Comparison of ENCODE assay signal across 17 mouse cellular contexts in the genomic region with DNA sequence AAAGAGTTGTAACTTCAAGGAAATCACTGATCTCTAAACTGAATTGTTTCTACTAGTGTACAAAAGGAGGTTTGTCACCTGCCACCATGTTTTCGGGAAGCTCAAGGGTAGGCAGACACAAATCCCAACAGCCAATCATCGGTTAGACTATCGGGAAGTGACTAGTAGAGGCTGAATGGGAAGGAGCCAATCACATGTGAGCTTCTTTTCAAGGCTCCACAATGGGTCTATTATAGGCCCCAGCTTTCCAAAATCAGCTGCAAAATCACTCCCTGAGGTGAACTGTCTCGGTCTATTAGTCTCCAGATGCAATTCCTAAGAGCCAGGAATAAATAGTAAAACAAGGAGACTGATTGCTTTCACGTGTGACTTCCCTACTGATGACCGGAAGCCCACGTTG.
DNase-seq lines count a peak whose midpoint lies in the region; ATAC-seq and TF ChIP-seq lines count a peak whose summit lies in the region.
"Had no signal": no experiment of that assay in that cellular context is flagged by ENCODE, and none has a peak within 500 bp of the region (broad histone marks: within the 10 kb centered on the region; RNA-seq: fewer than 3 reads in every experiment).

No protein-coding gene starts in this region.

- intact Hi-C loops in left cerebral cortex, adult 2 months (cut with DNase I) = no loop called here

- no peak for ATAC-seq in hindbrain, embryonic 14.5 days (ENCODE audit: low FRiP score)
- no peak for ATAC-seq in hindbrain, embryonic 12.5 days (ENCODE audit: low FRiP score)
- no peak for ATAC-seq in embryonic facial prominence, embryonic 14.5 days (ENCODE audit: low read depth)
- peak; percentile 73; the same call in 1 of the 2 replicates for ATAC-seq in neural tube, embryonic 13.5 days (ENCODE audit: low read depth)

- 54% methylated on average over 7 of the region's 7 CpGs for WGBS in hindbrain, embryonic 14.5 days
- WGBS in hindbrain, embryonic 12.5 days = 46% methylated on average over 7 of the region's 7 CpGs
- 44% methylated on average over 7 of the region's 7 CpGs for WGBS in embryonic facial prominence, embryonic 14.5 days
- 33% methylated on average over 7 of the region's 7 CpGs for WGBS in neural tube, embryonic 13.5 days

- no peaks in the 10 kb centered on the region for H3K36me3 ChIP-seq in hindbrain, embryonic 14.5 days (replicated peaks; ENCODE audit: control insufficient read depth, insufficient read depth)
- H3K36me3 ChIP-seq in hindbrain, embryonic 12.5 days = no peaks in the 10 kb centered on the region
- H3K36me3 ChIP-seq in embryonic facial prominence, embryonic 14.5 days (ENCODE audit: control insufficient read depth, insufficient read depth, low read length) = no peaks in the 10 kb centered on the region
- H3K36me3 ChIP-seq in neural tube, embryonic 13.5 days = no peaks in the 10 kb centered on the region
- H3K36me3 ChIP-seq: liver, embryonic 15.5 days had no signal

- no peaks in the 10 kb centered on the region for H3K9me3 ChIP-seq in hindbrain, embryonic 14.5 days (ENCODE audit: control insufficient read depth, low read length)
- no peaks in the 10 kb centered on the region for H3K9me3 ChIP-seq in hindbrain, embryonic 12.5 days (replicated peaks)
- H3K9me3 ChIP-seq in embryonic facial prominence, embryonic 14.5 days (ENCODE audit: control insufficient read depth, low read length) = no peaks in the 10 kb centered on the region
- H3K9me3 ChIP-seq in neural tube, embryonic 13.5 days = no peaks in the 10 kb centered on the region
- H3K9me3 ChIP-seq: liver, embryonic 15.5 days had no signal

- H3K4me2 ChIP-seq in hindbrain, embryonic 14.5 days (replicated peaks) = peak overlapping the region; percentile 17; the same call in 1 of the 2 replicates
- H3K4me2 ChIP-seq in hindbrain, embryonic 12.5 days (replicated peaks) = no peak overlapping the region
- H3K4me2 ChIP-seq in embryonic facial prominence, embryonic 14.5 days (ENCODE audit: low read depth, low read length) = peak overlapping the region; percentile 32
- H3K4me2 ChIP-seq in neural tube, embryonic 13.5 days = peak overlapping the region; percentile 45
- H3K4me2 ChIP-seq: liver, embryonic 15.5 days; midbrain, embryonic 11.5 days had no signal

- H3K4me1 ChIP-seq in hindbrain, embryonic 14.5 days (replicated peaks; ENCODE audit: control insufficient read depth, insufficient read depth, low read length) = peaks cover 23% of the 10 kb centered on the region; the same call in 1 of the 2 replicates
- peaks cover 41% of the 10 kb centered on the region for H3K4me1 ChIP-seq in hindbrain, embryonic 12.5 days
- H3K4me1 ChIP-seq in embryonic facial prominence, embryonic 14.5 days (ENCODE audit: control insufficient read depth, insufficient read depth, low read length) = peaks cover 4% of the 10 kb centered on the region; the same call in 1 of the 2 replicates
- peaks cover 50% of the 10 kb centered on the region for H3K4me1 ChIP-seq in neural tube, embryonic 13.5 days (replicated peaks)
- H3K4me1 ChIP-seq: liver, embryonic 15.5 days had no signal

- TF ChIP-seq CTCF in left cerebral cortex, adult 2 months (IDR thresholded peaks at IDR 0.05) = no peak

- H3K27me3 ChIP-seq in hindbrain, embryonic 14.5 days (ENCODE audit: control insufficient read depth, insufficient read depth, low read length) = no peaks in the 10 kb centered on the region
- no peaks in the 10 kb centered on the region for H3K27me3 ChIP-seq in hindbrain, embryonic 12.5 days
- H3K27me3 ChIP-seq in embryonic facial prominence, embryonic 14.5 days (replicated peaks; ENCODE audit: control insufficient read depth, insufficient read depth, low read length) = no peaks in the 10 kb centered on the region
- no peaks in the 10 kb centered on the region for H3K27me3 ChIP-seq in neural tube, embryonic 13.5 days
- H3K27me3 ChIP-seq: liver, embryonic 15.5 days had no signal

- H3K9ac ChIP-seq in hindbrain, embryonic 14.5 days = no peak overlapping the region
- no peak overlapping the region for H3K9ac ChIP-seq in hindbrain, embryonic 12.5 days
- 0 out of 2 replicates have a peak overlapping the region, but pooled peaks have one; percentile 8 for H3K9ac ChIP-seq in embryonic facial prominence, embryonic 14.5 days (ENCODE audit: low read depth, low read length)
- H3K9ac ChIP-seq in neural tube, embryonic 13.5 days = no peak overlapping the region
- H3K9ac ChIP-seq: liver, embryonic 15.5 days had no signal

- no peak overlapping the region for H3K27ac ChIP-seq in hindbrain, embryonic 14.5 days
- no peak overlapping the region for H3K27ac ChIP-seq in hindbrain, embryonic 12.5 days
- H3K27ac ChIP-seq in left cerebral cortex, adult 2 months = no peak overlapping the region
- H3K27ac ChIP-seq in embryonic facial prominence, embryonic 14.5 days (replicated peaks; ENCODE audit: low read depth, low read length) = no peak overlapping the region
- peak overlapping the region; percentile 46 for H3K27ac ChIP-seq in neural tube, embryonic 13.5 days (replicated peaks)
- H3K27ac ChIP-seq: liver, embryonic 15.5 days; stomach, postnatal 0 days had no signal

- no peak overlapping the region for H3K4me3 ChIP-seq in hindbrain, embryonic 14.5 days (replicated peaks; ENCODE audit: low read length)
- no peak overlapping the region for H3K4me3 ChIP-seq in hindbrain, embryonic 12.5 days
- 0 out of 2 replicates have a peak overlapping the region, but pooled peaks have one; percentile 4 for H3K4me3 ChIP-seq in left cerebral cortex, adult 2 months
- H3K4me3 ChIP-seq in embryonic facial prominence, embryonic 14.5 days (ENCODE audit: low read depth, low read length) = no peak overlapping the region
- H3K4me3 ChIP-seq in neural tube, embryonic 13.5 days = peak overlapping the region; percentile 9; the same call in 1 of the 2 replicates
- H3K4me3 ChIP-seq: liver, embryonic 15.5 days; myocyte had no signal

- DNase-seq in hindbrain, embryonic 14.5 days (ENCODE audit: low spot score) = no peak
- DNase-seq in left cerebral cortex, adult 2 months (ENCODE audit: extremely low spot score in 1 of 2, low spot score in 2 of 2) = no peak
- no peak for DNase-seq in left cerebral cortex, adult 18-20 months (ENCODE audit: low spot score in 2 of 2)
- DNase-seq in embryonic facial prominence, embryonic 14.5 days (ENCODE audit: low spot score) = no peak
- DNase-seq in gastrocnemius, postnatal 10 days = no peak
- DNase-seq in thymus, postnatal 14 days = no peak
- DNase-seq: B cell, adult 2 months; cerebellum, adult 9-11 months; heart, adult 18-20 months; kidney, postnatal 36 days; retina, postnatal 1 day had no signal

Comparison
In these comparisons a context has a peak if more than half of its experiments do, and no peak if none do; other contexts are left out.
1. H3K4me3 ChIP-seq: peak in left cerebral cortex, adult 2 months (single experiment) and neural tube, embryonic 13.5 days (single experiment); none in hindbrain, embryonic 14.5 days (single experiment), hindbrain, embryonic 12.5 days (single experiment) and embryonic facial prominence, embryonic 14.5 days (single experiment).